Mouse (Mus musculus): ENCODE measurements at regions not wholly inside any gene's neighbourhood (a gene's known extent, or its start where the extent isn't known, plus 50 kb on each side); places are given as distances from the start of the nearest gene placed in this dataset.
A peak's percentile ranks its signal among the peaks of the same experiment; 100 is the strongest.

DNA sequence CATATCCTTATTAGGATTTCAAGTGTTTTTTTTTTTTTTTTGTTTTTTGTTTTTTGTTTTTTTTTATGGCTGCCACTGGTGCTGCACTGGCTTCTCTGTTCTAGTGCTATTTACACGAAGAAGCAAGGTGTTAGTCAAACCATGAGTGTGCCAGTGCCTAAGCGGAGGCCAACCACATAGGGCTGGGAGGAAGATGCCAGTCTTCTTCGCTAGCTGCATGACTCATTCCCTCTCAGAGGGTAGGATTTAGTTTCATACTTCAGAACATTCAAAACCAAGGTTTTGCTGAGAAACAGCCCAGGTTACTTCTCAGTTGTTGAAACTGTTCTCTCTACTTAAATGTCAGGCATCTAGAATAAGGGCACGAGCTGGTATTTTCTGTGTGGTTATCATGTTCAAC, 72.6 kb downstream of the Icos start:
- no peak for DNase-seq (ENCODE audit: low spot score in 2 of 2)

DNA sequence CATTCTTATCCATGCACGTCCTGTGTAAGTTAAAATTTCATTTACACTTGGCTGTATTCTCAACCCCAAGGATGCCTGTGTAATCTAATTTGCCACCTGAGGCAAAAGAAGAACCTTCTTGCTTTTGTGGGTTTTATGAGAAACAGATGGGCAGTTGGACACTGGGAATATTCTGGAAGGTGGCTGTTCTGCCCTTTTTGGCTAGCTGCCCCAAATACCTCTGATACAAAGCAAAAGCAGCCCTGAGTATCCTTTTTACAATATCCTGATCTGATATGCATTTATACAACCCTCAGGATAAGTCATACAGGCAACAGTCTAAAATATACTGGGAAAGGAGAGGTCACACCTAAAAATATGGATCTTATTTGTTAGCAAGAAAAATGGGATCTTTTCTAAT, 75.9 kb downstream of the Icos start:
- no peak for DNase-seq (ENCODE audit: low spot score in 2 of 2)

GRCm38 (mm10) chr1:61054391-61054790, 76.7 kb downstream of the Icos start:
- no peak for DNase-seq (ENCODE audit: low spot score in 2 of 2)

DNA sequence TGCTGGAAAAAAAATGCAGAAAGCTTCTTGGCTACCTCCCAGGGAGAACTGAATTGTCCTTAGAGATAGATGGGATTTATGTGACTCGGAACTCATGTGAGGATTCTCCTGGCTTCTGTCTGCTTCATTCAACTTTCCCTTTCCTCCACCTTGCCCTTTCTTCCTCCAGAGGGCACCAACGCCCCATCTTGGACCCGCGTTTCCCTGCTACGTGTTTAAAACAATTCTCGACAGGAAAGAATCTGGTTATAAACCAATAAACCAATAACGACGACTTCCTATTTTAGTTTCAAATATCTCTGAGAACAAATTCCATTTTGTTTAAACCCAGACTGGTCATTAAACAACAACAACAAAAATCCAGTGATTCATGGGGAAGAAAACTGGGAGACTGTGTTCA, 77.4 kb downstream of the Icos start:
- DNase-seq (ENCODE audit: low spot score in 2 of 2), result peak; percentile 70 to 73

GRCm38 (mm10) chr1:61059910-61060536, 82.3 kb downstream of the Icos start:
- DNase-seq (ENCODE audit: low spot score in 2 of 2), result no peak

GRCm38 (mm10) chr1:61061892-61062460, 84.2 kb downstream of the Icos start:
- DNase-seq (ENCODE audit: low spot score in 2 of 2), result no peak

DNA sequence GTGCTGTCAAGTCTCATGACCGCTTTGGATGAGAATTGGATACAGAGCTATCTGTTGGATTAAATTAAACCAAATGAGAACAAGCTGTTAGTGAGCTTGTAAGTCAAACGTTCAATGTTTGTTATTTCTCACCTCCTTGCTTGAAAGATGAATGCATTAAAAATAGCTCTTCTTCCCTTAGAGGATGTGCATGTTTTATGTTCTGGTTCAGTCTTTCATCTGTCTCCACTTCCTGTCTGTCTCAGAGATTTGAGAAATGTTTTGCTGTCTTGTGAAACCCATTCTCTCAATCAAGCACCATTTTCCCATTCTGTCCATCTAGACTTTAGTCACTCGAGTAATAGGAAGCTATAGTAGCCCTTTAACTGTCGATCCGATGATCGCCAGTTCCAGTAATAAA, 90.4 kb downstream of the Icos start:
- no peak for DNase-seq (ENCODE audit: low spot score in 2 of 2)

GRCm38 (mm10) chr1:61074127-61074526, 96.4 kb downstream of the Icos start:
- no peak for DNase-seq (ENCODE audit: low spot score in 2 of 2)

DNA sequence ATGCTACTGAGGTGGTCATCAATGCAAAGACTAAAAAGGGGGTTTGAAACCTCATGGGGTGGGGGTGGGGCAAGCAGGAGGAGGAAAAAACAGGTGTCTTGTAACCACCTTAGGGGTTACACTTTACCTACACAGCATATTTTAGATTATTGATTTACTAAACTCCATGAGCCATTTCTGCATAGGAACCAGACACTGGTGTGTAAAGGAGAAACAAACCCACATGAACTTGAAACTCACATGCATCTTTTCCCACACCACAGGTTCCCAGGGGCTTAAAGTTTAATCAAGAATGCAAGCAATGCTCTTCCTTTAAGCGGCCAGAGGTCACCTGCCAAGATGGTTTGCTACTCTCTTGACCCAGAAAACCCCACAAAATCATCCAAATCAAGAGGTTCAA, 97.6 kb downstream of the Icos start:
- no peak for DNase-seq (ENCODE audit: low spot score in 2 of 2)

DNA sequence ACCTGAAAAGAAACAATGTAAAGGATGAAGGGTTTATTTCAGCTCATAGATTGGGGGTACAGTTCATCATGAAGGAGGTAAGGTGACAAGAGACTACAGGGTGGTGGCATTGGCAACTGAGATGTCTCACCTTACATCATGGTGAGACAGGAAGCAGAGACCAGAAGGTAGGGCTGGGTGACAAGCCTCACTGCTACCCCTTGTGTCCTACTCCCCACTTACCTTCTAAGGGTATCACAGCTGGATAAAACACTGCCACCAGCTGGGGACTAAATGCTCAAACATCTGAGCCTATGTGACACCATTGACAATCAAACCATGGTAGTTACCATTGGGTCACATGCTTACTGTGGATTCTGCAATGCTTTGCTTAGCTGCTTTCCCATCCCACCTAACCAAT, 107.0 kb downstream of the Icos start:
- DNase-seq (ENCODE audit: low spot score in 2 of 2), result no peak

DNA sequence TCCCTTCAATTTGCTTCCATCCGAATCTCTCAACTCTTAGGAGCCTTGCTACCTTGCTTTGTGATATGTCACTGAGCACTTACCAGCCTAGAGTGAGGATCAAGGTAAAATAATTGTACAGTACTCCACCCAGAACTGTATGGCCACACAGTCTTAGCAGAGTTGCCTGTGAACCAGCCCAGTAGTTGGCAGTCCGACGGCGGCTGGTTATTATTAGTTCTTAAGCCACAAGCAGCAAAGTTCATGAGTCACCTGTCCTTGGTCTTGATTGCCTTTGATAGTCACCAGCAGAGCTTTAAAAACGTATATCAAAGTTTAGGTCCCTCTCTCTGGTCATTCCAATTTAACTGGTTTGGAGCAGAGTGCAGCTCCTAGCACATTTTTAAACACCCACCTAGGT, 109.1 kb downstream of the Icos start:
- DNase-seq (ENCODE audit: low spot score in 2 of 2), result no peak

DNA sequence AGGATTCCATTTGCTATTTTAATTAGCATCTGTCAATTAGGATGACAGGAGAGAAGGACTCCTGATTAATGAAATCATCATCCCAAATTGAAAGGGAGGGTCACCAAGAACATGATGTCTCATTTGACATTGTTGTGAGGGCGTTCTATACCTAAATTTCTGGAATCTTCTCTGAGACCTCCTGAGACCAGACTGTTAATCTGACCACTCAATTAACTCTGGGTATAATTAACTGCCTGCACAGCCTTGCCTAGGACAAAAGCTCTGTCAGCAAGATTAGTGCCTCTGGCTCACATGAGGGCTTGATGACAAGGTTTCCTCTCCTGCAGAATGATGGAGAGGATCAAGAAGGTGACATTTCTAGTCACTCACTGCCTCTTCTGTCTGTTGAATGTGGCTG, 113.1 kb downstream of the Icos start:
- DNase-seq (ENCODE audit: low spot score in 2 of 2), result no peak

- DNase-seq (ENCODE audit: low spot score in 2 of 2), result no peak
Measured at GRCm38 (mm10) chr1:61095481-61096165, 117.9 kb downstream of the Icos start.

- DNase-seq (ENCODE audit: low spot score in 2 of 2), result no peak
Measured at GRCm38 (mm10) chr1:61099341-61099740, 121.6 kb downstream of the Icos start.

DNA sequence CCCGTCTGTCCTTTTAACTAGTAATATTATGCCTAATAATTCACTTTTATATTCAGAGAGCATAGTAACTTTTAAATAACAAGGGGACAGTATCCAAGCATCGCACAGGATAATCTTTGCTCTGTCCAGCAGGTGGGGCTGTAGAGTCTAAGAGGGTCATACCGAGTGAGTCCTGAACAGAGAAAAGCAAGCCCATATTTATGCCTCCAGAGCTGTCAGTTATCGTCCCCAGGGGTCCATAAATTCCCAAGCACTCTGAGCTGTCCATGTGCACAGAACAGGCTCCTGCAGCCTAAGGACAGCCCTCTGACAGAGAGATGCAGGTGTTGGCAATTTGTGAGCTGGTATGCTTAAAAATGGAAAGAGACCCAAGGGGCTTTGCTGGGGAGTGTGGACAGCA, 124.0 kb downstream of the Icos start:
- no peak for DNase-seq (ENCODE audit: low spot score in 2 of 2)

DNA sequence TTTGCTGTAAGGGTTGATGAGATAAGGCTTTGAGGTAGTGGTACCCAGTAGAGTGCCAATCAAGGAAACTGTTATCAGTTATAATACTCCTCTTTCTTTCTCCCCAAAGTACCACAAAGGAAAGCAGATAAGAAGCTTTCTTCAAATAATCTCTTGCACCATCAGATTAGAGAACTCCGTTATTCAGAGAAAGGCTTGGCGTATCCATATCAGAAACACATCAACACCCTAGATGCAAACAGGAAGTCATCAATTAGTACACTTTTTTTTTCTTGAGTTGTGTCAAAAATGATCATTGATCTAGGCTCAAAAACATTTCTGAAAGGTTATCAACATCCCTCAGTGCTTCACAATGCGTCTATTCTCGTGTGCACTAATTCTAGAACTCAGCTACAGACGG, 124.6 kb downstream of the Icos start:
- no peak for DNase-seq (ENCODE audit: low spot score in 2 of 2)

DNA sequence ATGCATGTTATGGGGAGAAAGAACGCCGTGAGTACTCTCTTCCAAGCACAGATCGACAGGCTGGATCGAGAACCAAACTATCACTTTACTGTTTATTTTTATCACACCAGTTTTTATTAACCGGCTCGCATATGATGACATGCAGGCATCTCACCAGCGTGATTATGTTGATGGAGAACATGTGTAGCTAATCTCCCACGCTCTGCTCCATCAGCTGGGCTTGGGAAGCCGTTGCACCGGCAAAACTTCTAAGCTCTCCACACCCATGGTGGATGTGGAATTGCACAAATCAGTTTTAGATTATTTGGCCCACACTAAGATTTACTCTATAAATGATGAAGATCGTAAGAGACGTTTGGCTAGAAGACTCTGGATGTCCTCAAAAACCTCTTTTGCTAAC, 125.9 kb downstream of the Icos start:
- DNase-seq (ENCODE audit: low spot score in 2 of 2), result no peak

DNA sequence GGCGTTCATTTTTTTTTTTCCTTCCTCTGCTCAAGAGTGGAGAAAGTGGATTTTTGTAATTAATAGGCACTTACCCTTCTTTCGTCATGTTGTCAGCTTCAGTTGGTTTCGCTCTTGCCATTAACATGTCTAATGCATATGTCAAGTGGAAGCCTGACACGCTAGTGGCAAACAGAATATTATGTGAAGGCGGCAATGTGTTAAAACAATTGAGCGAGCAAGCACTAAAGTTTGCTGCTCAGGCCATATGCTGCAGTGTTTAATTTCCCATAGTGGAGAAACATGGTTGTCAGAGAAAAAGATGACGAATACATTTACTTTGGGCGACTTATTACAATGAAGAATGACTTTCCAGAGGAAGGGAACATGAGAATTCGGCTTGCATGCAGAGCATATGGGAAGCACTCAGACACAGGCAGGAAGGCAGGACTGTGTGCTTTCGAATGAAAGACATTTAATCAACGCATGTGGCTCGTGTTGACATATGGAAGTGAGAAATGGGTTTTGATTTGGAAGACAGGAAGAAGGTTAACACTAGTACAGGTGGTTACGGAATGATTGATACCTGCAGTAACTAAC, 134.1 kb downstream of the Icos start:
- peak in 1 of 2 experiments; percentile 17 for DNase-seq (ENCODE audit: low spot score in 2 of 2)

DNA sequence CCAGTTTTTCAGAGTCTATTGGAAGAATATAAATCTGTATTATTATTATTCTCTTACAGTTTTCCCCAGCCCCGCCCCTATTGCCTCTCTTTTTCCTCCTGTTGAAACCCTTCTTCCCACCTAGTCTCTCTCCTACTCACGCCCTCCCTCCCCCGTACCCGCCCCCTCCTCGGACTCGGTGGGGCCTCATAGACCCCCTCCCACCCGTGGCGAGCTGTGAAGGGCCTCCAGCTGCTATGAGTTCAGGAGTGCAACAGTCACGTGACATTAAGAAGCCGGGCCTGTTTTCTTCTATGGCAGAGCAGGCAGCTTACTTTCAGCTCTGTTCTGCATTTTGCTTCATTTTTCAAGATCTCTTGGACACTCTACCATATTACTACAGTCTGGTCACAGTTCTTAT, 139.8 kb downstream of the Icos start:
- no peak for DNase-seq (ENCODE audit: low spot score in 2 of 2)

- DNase-seq (ENCODE audit: low spot score in 2 of 2), result no peak
Measured at GRCm38 (mm10) chr1:61118071-61118470, 140.3 kb downstream of the Icos start.

- DNase-seq (ENCODE audit: low spot score in 2 of 2), result no peak
Measured at GRCm38 (mm10) chr1:61121480-61121879, 143.8 kb downstream of the Icos start.

GRCm38 (mm10) chr1:61125127-61125526, 147.4 kb downstream of the Icos start:
- no peak for DNase-seq (ENCODE audit: low spot score in 2 of 2)
